In the genomic region with DNA sequence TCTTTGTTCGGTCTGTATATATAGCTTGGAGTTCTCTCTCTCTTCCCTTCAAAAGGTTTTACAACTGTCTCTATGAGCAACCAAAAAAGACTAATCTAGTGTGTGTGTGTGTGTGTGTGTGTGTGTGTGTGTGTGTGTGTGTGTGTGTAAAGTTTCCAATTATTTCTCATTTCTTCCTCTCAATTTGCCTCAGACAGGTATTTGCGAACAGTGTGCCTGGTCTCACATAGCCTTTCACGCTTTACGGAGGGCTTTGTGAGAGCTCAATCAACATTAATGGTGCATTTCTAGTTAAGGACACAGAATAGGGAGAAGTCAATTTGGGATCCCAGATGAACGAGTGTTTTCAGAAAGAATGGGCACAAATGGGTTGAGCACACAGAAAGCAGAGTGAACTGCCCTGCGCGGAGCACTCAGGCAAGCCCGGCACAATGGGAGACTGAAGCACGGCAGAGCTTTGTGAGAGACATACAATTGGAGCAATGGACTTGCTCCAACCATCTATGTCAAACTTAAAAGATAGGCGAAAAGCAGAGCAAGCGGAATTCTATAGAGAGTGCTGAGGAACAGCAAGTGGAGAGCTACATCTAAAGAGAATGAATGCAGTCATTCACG, we compare ENCODE assay signal across 16 mouse cellular contexts. TPM values are rescaled to one million over a fixed set of nuclear protein-coding genes. Genes with fewer than 3 reads are reported as not detected.
DNase-seq lines count a peak whose midpoint lies in the region; ATAC-seq lines count a peak whose summit lies in the region.
"Had no signal": no experiment of that assay in that cellular context is flagged by ENCODE, and none has a peak within 500 bp of the region (broad histone marks: within the 10 kb centered on the region; RNA-seq: fewer than 3 reads in every experiment).

No protein-coding gene starts in this region.

- DNase-seq in heart, adult 11 months = peak; percentile 44
- peak; percentile 77 for DNase-seq in forebrain, embryonic 14.5 days (ENCODE audit: low spot score)
- no peak for DNase-seq in layer of hippocampus, postnatal 25 days (ENCODE audit: extremely low spot score in 1 of 2, low spot score in 1 of 2)
- DNase-seq in liver = no peak
- no peak for DNase-seq in frontal cortex, postnatal 25 days (ENCODE audit: low spot score in 2 of 2)
- DNase-seq: adrenal gland, postnatal 25 days; heart, postnatal 10 days; liver, postnatal 0 days; thymus, postnatal 14 days had no signal

- H3K4me3 ChIP-seq in heart, embryonic 11.5 days (ENCODE audit: low read depth, low read length) = no peak overlapping the region
- 0 out of 2 replicates have a peak overlapping the region, but pooled peaks have one; percentile 5 for H3K4me3 ChIP-seq in forebrain, embryonic 14.5 days (ENCODE audit: low read depth, low read length)
- no peak overlapping the region for H3K4me3 ChIP-seq in hindbrain, embryonic 15.5 days
- H3K4me3 ChIP-seq in neural tube, embryonic 14.5 days (ENCODE audit: low read depth, low read length) = no peak overlapping the region
- H3K4me3 ChIP-seq: embryonic facial prominence, embryonic 12.5 days; limb, embryonic 13.5 days had no signal

- H3K9ac ChIP-seq in heart, embryonic 11.5 days (ENCODE audit: low read depth, low read length) = no peak overlapping the region
- 0 out of 2 replicates have a peak overlapping the region, but pooled peaks have one; percentile 10 for H3K9ac ChIP-seq in forebrain, embryonic 14.5 days (ENCODE audit: low read length)
- H3K9ac ChIP-seq in hindbrain, embryonic 15.5 days = no peak overlapping the region
- no peak overlapping the region for H3K9ac ChIP-seq in neural tube, embryonic 14.5 days (replicated peaks; ENCODE audit: low read depth, low read length)
- H3K9ac ChIP-seq: embryonic facial prominence, embryonic 12.5 days; limb, embryonic 13.5 days; liver, postnatal 0 days had no signal

- no peak overlapping the region for H3K27ac ChIP-seq in heart, embryonic 11.5 days (ENCODE audit: low read depth, low read length)
- no peak overlapping the region for H3K27ac ChIP-seq in forebrain, embryonic 14.5 days (ENCODE audit: low read depth, low read length)
- H3K27ac ChIP-seq in hindbrain, embryonic 15.5 days (replicated peaks) = no peak overlapping the region
- no peak overlapping the region for H3K27ac ChIP-seq in neural tube, embryonic 14.5 days (ENCODE audit: low read depth, low read length)
- H3K27ac ChIP-seq: embryonic facial prominence, embryonic 12.5 days; limb, embryonic 13.5 days; stomach, postnatal 0 days had no signal

- H3K4me2 ChIP-seq in heart, embryonic 11.5 days = no peak overlapping the region
- peak overlapping the region; percentile 35 for H3K4me2 ChIP-seq in forebrain, embryonic 14.5 days (ENCODE audit: low read length)
- H3K4me2 ChIP-seq in hindbrain, embryonic 15.5 days = peak overlapping the region; percentile 35
- H3K4me2 ChIP-seq in neural tube, embryonic 14.5 days (ENCODE audit: low read depth, low read length) = peak overlapping the region; percentile 36; the same call in 1 of the 2 replicates
- H3K4me2 ChIP-seq: embryonic facial prominence, embryonic 12.5 days; limb, embryonic 13.5 days had no signal

- no peak for ATAC-seq in heart, embryonic 11.5 days (replicated peaks; ENCODE audit: insufficient number of reproducible peaks, low FRiP score, low TSS enrichment)
- ATAC-seq in forebrain, embryonic 14.5 days = peak; percentile 79
- no peak for ATAC-seq in hindbrain, embryonic 15.5 days (ENCODE audit: low FRiP score, low read depth)
- no peak; the same call in 1 of the 2 replicates for ATAC-seq in neural tube, embryonic 14.5 days (ENCODE audit: low read depth)
- ATAC-seq: liver, postnatal 0 days had no signal

- H3K27me3 ChIP-seq in heart, embryonic 11.5 days (ENCODE audit: control insufficient read depth, insufficient read depth, low read length) = no peaks in the 10 kb centered on the region
- no peaks in the 10 kb centered on the region for H3K27me3 ChIP-seq in forebrain, embryonic 14.5 days (replicated peaks; ENCODE audit: control insufficient read depth, insufficient read depth, low read length)
- no peaks in the 10 kb centered on the region for H3K27me3 ChIP-seq in hindbrain, embryonic 15.5 days
- H3K27me3 ChIP-seq in neural tube, embryonic 14.5 days (ENCODE audit: control insufficient read depth, insufficient read depth, low read length) = no peaks in the 10 kb centered on the region
- H3K27me3 ChIP-seq: CH12.LX; embryonic facial prominence, embryonic 12.5 days; limb, embryonic 13.5 days had no signal

- no peaks in the 10 kb centered on the region for H3K36me3 ChIP-seq in heart, embryonic 11.5 days (ENCODE audit: control insufficient read depth, insufficient read depth, low read length)
- H3K36me3 ChIP-seq in forebrain, embryonic 14.5 days (ENCODE audit: control insufficient read depth, insufficient read depth, low read length) = no peaks in the 10 kb centered on the region
- no peaks in the 10 kb centered on the region for H3K36me3 ChIP-seq in hindbrain, embryonic 15.5 days
- H3K36me3 ChIP-seq in neural tube, embryonic 14.5 days (ENCODE audit: control insufficient read depth, insufficient read depth, low read length) = no peaks in the 10 kb centered on the region
- H3K36me3 ChIP-seq: embryonic facial prominence, embryonic 12.5 days; limb, embryonic 13.5 days had no signal

- 85% methylated on average over 12 of the region's 12 CpGs for WGBS in heart, embryonic 11.5 days (ENCODE audit: insufficient replicate concordance)
- WGBS in forebrain, embryonic 14.5 days = 9% methylated on average over 12 of the region's 12 CpGs
- WGBS in hindbrain, embryonic 15.5 days = 23% methylated on average over 12 of the region's 12 CpGs
- 21% methylated on average over 12 of the region's 12 CpGs for WGBS in neural tube, embryonic 14.5 days

- H3K9me3 ChIP-seq in heart, embryonic 11.5 days (replicated peaks; ENCODE audit: control insufficient read depth, low read length) = no peaks in the 10 kb centered on the region
- H3K9me3 ChIP-seq in forebrain, embryonic 14.5 days (replicated peaks; ENCODE audit: control insufficient read depth, low read length) = no peaks in the 10 kb centered on the region
- no peaks in the 10 kb centered on the region for H3K9me3 ChIP-seq in hindbrain, embryonic 15.5 days
- H3K9me3 ChIP-seq in neural tube, embryonic 14.5 days (ENCODE audit: control insufficient read depth, low read length) = no peaks in the 10 kb centered on the region
- H3K9me3 ChIP-seq: embryonic facial prominence, embryonic 12.5 days; limb, embryonic 13.5 days had no signal

- no peaks in the 10 kb centered on the region for H3K4me1 ChIP-seq in heart, embryonic 11.5 days (ENCODE audit: control insufficient read depth, insufficient read depth, low read length)
- peaks cover 5% of the 10 kb centered on the region; the same call in 1 of the 2 replicates for H3K4me1 ChIP-seq in forebrain, embryonic 14.5 days (ENCODE audit: control insufficient read depth, insufficient read depth, low read length)
- peaks cover 5% of the 10 kb centered on the region; the same call in 1 of the 2 replicates for H3K4me1 ChIP-seq in hindbrain, embryonic 15.5 days (replicated peaks)
- no peaks in the 10 kb centered on the region for H3K4me1 ChIP-seq in neural tube, embryonic 14.5 days (ENCODE audit: control insufficient read depth, insufficient read depth, low read length)
- H3K4me1 ChIP-seq: embryonic facial prominence, embryonic 12.5 days; limb, embryonic 13.5 days had no signal

RNA-seq across cellular contexts. Expression of a gene that starts 18.0 kb away (rescaled TPM):
- 7.9 and 8.1 TPM in 2 replicates for polyA plus RNA-seq in heart, embryonic 11.5 days (2014; fragmentation: Nextera tagmentation; extraction: Ambion mirVana)
- 20.6 and 21.9 TPM in 2 replicates for polyA plus RNA-seq in forebrain, embryonic 14.5 days (2014; fragmentation: Nextera tagmentation; extraction: Ambion mirVana)
- 24.2 and 24.4 TPM in 2 replicates for polyA plus RNA-seq in hindbrain, embryonic 15.5 days (2015; fragmentation: Nextera tagmentation; extraction: Ambion mirVana)
- 28.1 and 29.5 TPM in 2 replicates for polyA plus RNA-seq in neural tube, embryonic 14.5 days (2014; fragmentation: Nextera tagmentation; extraction: Ambion mirVana)
- total RNA-seq in layer of hippocampus, postnatal 25 days (2021) = 10 to 100 TPM; 29.2 to 33.0 TPM

Comparison
In these comparisons a context has a peak if more than half of its experiments do, and no peak if none do; other contexts are left out.
1. DNase-seq: peak in heart, adult 11 months (single experiment) and forebrain, embryonic 14.5 days (single experiment); none in layer of hippocampus, postnatal 25 days (0 of 2), liver (single experiment) and frontal cortex, postnatal 25 days (0 of 2).